Mouse (Mus musculus) C2C12 (cell line): ENCODE measurements around the gene Tasp1.

Source experiments
- CTCF ChIP-seq: IDR thresholded peaks from one replicate; pipeline ENCODE4 v1.5.1; 2011; ENCODE audit not compliant: control insufficient read depth, insufficient read depth, insufficient read length
- USF1 ChIP-seq: IDR thresholded peaks from one replicate; pipeline ENCODE4 v1.6.1; 2011; ENCODE audit warnings: low read depth, mild to moderate bottlenecking, control low read depth, moderate library complexity

DNA sequence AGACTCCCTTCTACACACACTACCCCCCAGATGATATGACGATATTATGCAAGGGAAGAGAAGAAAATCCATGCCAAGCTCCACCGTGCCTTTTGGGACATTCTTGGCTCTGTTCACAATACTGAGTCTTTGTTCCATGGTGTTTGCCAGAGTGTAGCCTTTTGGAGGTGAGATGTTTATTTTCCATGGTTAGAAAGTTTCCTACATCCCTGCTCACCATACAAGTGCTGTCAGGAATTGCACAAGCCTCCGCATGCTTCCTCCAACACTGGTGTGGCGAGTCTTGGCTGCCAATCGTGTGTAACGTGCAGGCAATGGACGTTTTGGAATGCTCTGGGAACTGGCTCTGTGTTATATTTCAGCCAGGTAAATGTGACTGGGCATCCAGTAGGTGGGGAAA is 262.6 kb downstream of the Tasp1 start:
- TF ChIP-seq CTCF, result no peak
- TF ChIP-seq USF1, result no peak
